Mouse (Mus musculus) layer of hippocampus, adult 9-10 months (tissue): ENCODE results near the gene Spem2.
A peak's percentile ranks its signal among the peaks of the same experiment; 100 is the strongest.
"Not testable (repeated sequence)": the region's sequence is repeated elsewhere in the genome, so short reads cannot be mapped to it uniquely, and the experiment has no call there.

Experiments used
- DNase-seq: peaks from one replicate; pipeline ENCODE4 v3.0.0; 2022; ENCODE audit warnings: low spot score

The Spem2 gene

DNA sequence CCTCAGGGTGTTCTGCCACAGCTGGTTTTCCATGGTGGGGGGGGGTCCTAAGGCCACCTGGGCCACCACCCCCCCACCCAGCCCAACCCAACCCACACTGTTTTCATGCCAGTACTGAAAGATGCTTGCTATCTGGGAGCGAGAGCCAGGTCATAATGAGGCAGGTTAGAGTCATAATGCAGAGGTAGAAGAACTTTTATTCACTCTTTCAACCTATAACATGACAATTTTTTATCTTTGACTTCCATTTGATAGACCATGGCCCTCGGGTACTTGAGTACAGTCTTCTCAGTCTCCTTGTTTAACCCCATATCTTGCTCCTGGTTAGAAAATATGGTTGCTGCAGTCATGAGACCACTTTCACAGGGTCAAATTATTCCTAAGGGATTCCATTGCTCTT is at the start of gene Spem2:
Spem2 (minus strand) TSS at position 101 of the 400 bp plus-strand sequence.
- no peak for DNase-seq

GRCm38 (mm10) chr11:69867335-69867734 is 49.1 kb upstream of the Spem2 start:
- no peak for DNase-seq

- DNase-seq, result no peak
Measured at GRCm38 (mm10) chr11:69865561-69865960, 47.3 kb upstream of the Spem2 start.

DNA sequence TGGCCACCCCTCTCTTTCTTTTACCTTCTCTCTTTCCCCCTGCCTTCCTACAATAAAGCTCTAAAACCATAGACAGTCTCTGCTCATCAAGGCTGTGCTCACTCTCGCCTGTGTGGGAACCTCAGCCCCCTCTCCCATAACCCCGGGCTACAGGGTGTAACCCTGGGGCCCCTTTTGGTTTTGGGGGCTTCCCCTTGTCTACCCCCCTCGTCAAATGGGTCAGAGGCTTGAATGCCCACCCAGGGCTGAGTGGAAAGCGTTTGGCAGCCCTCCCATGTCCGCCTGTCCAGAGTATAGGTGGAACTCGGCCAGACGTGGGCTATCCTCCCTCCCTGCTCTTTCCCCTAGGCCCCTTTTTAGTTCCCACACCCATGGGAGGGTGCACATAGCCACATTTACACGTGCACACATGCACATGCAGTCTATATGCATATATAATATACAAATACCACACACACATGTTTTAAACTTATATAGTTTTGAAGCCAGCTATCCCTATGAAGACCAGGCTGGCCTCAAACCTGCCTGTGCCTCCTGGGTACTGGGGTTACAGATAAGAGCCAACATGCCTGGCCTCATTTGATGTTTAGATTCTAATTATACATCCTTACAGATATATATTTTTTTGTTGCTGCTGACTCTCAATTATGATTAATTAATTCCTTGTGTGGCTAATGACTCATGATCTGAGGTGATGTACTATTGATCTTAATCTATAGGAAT is 46.0 kb upstream of the Spem2 start:
- no peak for DNase-seq

GRCm38 (mm10) chr11:69863729-69864128 is 45.5 kb upstream of the Spem2 start:
- not testable (repeated sequence) for DNase-seq

DNA sequence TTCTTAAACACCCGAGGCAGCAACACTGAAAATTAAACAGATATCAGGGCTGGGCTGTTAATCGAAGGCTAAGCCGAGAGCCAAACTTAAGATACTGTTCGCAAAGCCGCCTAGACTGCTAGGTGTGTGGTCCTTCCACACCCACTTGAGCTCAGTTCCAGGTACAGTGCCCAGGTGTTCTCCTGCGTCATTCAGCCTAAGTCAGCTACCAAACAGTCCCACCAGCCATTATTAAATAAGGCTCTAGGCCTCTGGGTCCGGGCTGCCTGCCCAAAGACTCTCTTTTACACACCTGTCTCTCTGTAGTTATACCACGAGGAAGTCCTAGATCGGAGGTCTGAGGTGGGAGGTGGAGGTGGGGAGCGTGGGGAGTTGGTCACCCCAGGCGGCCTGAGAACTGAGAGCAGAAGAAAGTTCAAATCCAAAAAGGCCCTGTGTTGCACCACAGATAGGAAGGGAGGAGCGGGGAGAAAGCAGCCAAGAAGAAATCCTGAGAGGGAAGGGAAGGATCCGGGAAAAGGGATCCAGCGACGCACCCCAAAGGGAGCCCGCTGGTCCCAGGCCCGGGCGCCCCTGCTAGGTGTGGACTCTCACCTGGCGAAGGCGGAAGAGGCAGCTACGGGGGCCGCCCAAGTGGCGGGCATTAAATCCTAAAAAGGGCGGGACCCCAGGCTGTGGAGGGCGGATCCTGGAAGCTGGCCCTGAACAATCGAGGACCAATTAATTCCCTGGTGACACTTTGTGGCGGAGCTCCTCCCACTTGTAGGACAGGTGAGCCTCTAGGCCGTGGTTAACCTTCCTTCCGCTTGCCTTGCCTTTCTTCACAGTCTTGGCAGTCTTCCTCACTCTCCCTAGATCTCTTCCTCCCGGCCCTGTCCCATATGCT is 40.1 kb upstream of the Spem2 start, which contains the start of gene Tnk1:
Tnk1 (minus strand) TSS at position 618 of the 886 bp plus-strand sequence.
- no peak for DNase-seq

DNA sequence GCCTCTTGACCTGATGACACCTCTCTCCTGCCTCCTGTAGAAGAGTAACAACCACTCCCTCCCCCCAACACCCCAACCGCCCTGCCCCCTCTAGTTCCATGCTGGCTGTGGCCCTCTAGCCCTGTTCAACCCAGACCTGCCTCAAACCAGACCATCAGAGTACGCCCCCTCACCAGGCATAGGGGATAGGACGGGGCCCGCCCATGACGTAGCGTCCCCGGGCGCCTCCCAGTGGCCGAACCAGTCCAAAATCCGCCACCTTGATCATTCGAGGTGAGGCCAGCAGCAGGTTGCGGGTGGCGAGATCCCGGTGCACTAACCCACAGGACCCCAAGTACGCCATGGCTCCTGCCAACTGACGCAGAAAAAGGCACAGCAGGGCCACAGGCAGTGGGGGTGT is 37.1 kb upstream of the Spem2 start:
- no peak for DNase-seq

GRCm38 (mm10) chr11:69854680-69855079 is 36.4 kb upstream of the Spem2 start:
- no peak for DNase-seq

GRCm38 (mm10) chr11:69853994-69854393 is 35.7 kb upstream of the Spem2 start:
- DNase-seq, result no peak

DNA sequence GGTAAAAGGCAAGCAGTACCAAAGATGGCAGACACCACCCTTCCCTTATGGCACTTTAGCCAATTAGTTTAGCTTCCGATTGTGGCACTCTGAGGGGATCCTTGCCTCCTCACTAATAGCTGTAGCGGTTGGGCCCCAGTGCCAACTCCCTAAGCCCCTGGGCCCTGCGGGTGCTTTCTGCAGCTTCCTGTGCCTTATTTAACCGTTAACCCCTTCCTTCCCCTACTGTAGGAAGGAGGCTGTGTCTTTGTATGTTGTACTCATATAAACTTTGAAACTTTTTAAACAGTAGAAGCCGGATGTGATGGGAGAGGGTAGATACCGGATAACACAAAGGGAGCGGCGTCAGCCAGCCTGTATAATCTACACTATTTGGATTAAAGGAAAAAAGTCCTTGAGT is 32.5 kb upstream of the Spem2 start:
- no peak for DNase-seq

DNA sequence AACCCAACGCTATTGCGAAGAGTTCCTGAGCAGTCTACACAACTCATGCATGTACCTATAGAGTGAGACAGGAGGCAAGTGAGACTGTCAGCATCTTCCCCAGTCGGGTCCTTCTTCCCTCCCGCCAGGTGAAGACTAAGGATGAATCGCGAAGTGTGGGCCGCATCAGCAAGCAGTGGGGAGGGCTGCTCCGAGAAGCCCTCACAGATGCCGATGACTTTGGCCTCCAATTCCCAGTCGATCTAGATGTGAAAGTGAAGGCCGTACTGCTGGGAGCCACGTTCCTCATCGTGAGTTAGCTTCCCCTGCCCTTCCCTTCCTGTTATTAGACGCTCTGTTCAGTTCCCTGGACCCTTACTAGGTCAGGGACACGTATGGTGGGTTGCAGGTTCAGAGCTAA is 31.6 kb upstream of the Spem2 start:
- no peak for DNase-seq

DNA sequence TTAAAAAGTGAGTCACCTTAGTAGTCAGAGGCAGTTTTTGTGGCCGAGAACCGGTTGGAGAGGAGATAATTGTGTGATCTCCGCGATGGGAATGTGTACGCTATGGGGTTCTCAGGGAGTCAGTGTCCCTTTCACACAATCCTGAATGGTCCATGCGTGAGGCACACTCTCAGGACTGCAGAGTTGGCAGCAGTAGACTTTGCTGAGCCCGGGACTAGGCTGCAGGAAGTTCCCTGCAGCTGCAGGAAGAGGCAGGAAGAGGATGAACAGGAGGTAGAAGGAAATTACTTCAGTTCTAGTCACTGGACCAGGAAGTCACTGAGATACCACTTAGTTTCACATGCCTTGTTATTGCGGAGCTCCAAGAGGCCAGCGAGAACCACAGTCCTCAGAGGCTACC is 30.9 kb upstream of the Spem2 start:
- no peak for DNase-seq

GRCm38 (mm10) chr11:69848021-69848420 is 29.8 kb upstream of the Spem2 start:
- no peak for DNase-seq

- DNase-seq, result no peak
Measured at GRCm38 (mm10) chr11:69846738-69847688, 28.7 kb upstream of the Spem2 start.

DNA sequence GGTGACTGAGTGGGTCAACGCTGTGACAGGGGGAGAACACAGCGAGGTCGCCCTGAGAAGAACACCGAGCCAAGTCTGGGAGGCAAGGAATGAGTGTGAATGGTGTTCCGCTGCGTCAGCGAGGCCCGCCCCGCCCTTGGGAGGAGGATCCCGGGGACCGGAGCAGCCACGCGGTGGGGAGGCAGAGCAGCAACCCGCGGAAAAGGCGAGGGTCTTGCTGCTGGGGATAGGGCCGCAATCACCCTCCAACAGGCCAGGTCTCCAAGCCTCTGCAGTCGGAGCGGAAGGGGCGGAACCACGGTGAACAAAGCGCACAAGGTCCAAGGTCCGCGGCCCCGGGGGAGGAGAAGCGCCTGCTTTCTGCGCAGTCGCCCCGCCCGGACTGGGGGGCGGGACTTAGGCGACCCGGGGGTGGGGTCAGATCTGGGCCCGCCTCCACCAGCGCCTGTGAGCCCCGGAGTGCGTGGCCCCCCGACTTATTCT is 28.0 kb upstream of the Spem2 start, which contains the start of gene Plscr3:
Plscr3 (plus strand) TSS at position 179 of the 483 bp plus-strand sequence.
- DNase-seq, result peak; percentile 65

- DNase-seq, result no peak
Measured at GRCm38 (mm10) chr11:69838714-69839104, 20.4 kb upstream of the Spem2 start.

GRCm38 (mm10) chr11:69837952-69838713 is 19.9 kb upstream of the Spem2 start, which contains the start of gene Tmem256:
Gene Tmem256, plus strand, starts transcription at chr11:69838514.
- peak; percentile 98 for DNase-seq

DNA sequence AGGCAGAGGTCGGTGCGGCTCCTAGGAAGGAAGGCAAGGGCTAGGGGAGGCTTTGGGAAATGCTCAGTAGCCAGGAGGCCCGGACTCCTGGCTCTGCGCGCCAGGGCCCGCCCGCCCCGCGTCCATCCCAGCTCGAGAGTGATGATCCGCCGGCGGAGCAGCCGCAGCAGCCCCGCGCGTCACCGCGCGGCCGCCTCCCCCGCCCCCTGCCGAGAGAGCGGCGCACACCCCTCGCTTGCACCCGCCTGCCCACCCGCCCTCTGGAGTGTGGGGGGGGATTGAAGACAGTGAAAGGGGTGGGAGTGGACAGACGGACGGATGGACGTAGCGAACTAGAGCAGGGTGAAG is 19.3 kb upstream of the Spem2 start, which contains the start of gene Nlgn2:
Nlgn2 (minus strand) TSS at position 181 of the 348 bp plus-strand sequence.
- DNase-seq, result no peak

DNA sequence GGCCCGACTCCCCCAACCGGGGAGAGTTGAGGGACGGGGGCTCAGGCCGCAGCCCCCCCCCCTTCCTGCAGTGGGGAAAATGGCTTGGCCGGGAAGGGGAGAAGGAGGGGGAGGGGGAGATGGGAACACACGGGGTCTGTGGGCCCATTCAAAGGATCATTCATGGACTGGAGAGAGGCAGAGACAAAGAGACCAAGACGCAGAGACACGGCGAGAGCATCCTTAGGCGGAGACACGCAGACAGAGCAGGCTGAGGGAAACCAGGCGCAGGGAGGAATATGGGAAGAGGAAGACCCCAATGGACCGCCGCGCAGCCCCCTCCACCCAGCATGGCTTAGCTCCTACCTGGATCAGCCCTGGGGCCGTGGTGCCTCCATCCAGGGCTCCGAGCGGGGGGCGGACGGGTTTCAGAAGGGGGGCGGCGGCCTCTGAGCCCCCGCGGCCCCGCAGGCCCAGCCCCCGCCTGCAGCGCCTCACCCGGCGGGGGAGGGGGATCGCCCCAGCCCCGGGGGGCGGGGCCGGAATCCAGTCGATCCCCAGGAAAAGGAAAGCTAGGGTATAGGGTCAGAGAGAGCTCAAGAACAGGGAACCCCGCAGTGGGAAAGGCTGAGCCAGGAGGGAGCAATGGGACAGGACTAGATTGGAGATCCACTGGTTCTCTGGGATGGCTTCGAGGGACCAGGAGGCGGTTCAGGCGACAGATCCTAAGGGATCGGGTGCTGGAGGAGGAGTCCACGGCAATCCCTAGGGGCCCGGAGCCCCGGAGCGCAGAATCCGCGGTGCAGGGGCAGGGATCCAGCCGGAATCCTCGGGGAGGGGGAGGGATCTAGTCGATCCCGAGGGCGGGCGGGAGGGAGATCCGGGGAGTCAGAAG is 18.7 kb upstream of the Spem2 start:
- DNase-seq, result no peak

DNA sequence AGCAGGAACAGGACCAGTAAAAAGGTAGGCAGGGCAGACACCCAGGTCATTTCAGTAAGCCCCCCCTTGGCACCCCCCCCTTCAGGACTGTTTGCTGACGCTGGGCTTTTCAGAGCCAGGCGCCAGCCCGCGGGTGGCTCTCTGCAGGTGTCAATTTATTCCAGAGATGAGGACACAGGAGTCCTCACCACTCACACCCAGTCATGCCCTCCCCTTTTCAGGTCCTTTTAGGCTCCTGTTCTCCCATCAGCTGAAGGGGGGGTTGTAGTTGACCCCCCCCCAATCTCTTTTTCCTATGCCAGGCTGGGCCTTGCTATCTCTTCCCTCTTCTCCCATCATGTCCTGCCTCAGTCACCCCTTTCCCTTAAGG is 17.7 kb upstream of the Spem2 start:
- no peak for DNase-seq
